Mouse (Mus musculus): ENCODE data around the gene Stxbp5. TPM values are rescaled to one million over a fixed set of nuclear protein-coding genes. Genes with fewer than 3 reads are reported as not detected.
"Not testable (repeated sequence)": the region's sequence is repeated elsewhere in the genome, so short reads cannot be mapped to it uniquely, and the experiment has no call there.

Stxbp5 gene
- 10 to 100 TPM; 13.8 to 15.4 TPM for total RNA-seq (2021)
- long read RNA-seq, experiment 1, full-length matches to known transcripts = 4 of 9 reads
- long read RNA-seq, experiment 1, partial matches to known transcripts = 2 of 9 reads
- long read RNA-seq, experiment 1, other reads (novel, unspliced or antisense) = 3 of 9 reads
- long read RNA-seq, experiment 2, full-length matches to known transcripts = 3 of 5 reads
- long read RNA-seq, experiment 2, partial matches to known transcripts = 1 of 5 reads
- long read RNA-seq, experiment 2, other reads (novel, unspliced or antisense) = 1 of 5 reads

DNA sequence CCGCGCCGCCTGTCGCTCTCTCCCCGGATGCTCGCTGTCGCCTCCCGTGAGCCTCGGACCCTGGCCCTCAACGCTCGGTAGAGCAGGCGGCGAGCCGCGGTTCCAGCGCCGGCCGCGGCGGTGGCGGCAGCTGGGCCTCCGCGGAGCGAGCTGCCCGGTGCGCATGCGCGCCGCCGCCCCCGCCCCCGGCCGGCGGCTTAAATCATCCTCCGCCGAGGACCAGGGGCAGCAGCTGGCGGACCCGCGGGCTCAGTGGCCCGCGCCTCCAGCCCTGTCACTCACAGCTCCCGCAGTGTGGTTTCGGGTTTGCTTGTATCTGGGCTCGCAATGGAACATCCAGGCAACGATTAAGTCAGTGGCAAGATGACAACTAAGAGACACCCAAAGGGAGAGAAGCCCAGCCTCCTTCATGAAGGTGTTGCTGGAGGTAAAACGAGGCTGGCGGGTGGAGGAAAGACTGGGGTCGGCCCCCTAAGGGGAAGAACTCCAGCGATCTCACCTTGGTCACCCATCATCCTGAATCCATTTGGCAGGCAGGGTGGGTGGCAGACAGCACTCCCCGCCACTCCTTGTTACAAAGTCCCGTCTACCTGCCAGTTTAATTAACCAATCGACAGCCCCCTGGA is at the start of gene Stxbp5:
Gene Stxbp5 (minus strand): TSS at position 9 of the 626 bp plus-strand sequence.
- DNase-seq (ENCODE audit: low spot score in 2 of 2) = peak; percentile 74 to 83

DNA sequence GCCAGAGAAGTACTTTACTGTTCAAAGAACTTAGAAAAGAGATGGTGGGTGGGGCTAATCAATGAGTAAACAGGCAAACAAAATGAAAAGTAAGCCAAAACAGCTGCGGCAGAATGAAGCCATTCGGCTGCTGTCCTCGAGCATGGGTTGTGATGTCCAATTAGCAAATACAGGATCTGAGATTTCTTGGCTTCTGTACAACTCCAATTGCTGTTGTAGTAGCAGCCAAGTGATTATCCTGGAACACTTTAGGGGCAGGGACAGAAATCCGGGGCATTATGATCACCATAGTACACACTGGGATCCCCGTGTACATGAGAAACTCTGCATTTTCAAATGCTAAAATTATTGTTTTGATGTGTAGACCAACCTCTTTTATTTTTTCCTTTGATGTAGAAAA is 11.5 kb upstream of the Stxbp5 start:
- DNase-seq (ENCODE audit: low spot score in 2 of 2) = no peak

DNA sequence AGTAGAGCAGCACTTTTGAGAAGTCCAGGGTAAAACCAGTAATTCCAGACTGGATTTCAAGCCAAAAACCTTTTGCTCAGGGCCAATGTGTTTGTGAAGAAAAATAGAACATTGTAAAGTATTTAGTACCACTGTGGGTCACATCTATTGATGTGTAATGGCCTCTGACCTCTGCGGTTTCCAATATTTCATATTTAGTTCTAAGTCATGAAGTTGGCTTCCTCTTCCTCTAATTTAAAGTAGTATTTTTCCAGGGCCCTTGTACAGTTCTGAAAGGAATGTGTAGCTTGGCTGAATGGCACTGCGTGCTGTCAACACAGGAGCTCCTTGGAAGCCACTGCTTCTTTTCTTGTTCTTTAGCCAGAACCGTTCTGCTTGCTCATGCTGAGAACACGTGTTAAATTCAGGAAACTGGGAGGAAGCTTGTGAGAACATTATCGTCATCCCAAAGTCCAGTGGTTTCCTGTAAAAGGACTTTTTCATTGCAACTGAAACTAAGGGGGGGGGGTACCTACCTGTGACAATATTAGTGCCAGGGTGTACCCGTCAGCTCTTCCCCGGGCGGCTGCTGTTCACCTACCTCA is 7.1 kb upstream of the Stxbp5 start:
- no peak for DNase-seq (ENCODE audit: low spot score in 2 of 2)

DNA sequence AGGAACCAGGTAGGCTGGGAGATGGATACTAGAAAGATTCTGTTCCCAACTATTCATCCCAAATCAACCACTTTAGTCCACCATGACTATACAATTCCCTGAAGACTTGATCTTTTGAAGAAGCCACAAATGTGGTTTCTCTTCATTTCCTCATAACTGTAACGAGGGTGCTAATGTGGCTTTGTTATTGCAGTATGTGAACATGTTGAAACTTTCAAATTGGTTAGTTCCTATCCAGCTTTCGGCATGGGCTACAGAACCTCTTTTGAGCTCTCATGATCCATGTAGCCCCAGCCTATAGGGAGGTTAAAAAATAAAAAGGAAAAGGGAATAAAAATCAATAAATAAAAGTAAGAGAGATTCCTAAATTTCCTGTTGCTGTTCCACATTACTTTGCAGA is 6.6 kb upstream of the Stxbp5 start:
- no peak for DNase-seq (ENCODE audit: low spot score in 2 of 2)

DNA sequence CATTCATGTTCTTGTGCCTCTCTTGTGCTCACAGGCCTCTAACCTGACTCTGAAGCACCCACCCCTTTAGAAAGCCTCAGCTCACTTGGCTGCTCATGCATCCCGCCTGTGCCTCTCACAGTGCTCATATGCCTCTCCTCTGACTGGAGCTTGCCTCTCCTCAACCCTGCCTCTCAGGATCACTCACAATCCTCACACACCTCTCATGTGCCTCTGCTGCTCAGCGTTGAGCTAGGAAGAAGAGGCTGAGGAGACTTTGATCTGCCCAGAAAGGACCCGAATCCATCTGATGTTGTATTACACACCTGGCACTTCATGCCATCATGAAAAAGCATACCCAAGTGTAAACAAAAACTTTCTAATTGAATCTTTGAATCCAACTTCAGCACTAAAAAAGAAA is 5.3 kb upstream of the Stxbp5 start:
- no peak for DNase-seq (ENCODE audit: low spot score in 2 of 2)

DNA sequence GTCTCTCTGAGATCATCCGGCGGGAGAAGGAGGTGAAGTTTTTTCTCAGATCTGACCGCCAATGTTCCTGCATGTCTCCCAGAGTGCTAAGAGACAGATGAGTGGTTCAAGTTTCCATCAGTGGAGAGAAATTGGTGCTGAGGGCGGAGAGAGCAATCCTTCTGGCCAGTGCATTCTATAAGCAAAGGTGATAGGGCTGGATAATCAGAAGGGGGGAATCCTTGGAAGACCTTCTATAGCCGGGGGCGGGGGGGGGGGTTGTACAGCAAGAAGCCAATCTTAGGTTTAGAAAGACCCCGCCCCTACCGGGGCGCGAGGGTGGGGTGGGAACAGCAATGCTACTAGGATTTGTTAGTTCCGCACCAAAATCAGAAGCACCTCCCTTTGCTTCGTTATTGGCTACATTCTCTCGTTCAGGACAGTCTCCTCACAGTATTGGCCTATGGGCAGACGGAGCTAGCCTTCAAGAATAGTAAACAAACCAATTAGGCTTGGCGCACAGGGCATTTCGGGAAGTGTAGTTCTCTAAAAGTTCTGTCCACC is 889 bp upstream of the Stxbp5 start:
- DNase-seq (ENCODE audit: low spot score in 2 of 2) = peak; percentile 35 to 69

DNA sequence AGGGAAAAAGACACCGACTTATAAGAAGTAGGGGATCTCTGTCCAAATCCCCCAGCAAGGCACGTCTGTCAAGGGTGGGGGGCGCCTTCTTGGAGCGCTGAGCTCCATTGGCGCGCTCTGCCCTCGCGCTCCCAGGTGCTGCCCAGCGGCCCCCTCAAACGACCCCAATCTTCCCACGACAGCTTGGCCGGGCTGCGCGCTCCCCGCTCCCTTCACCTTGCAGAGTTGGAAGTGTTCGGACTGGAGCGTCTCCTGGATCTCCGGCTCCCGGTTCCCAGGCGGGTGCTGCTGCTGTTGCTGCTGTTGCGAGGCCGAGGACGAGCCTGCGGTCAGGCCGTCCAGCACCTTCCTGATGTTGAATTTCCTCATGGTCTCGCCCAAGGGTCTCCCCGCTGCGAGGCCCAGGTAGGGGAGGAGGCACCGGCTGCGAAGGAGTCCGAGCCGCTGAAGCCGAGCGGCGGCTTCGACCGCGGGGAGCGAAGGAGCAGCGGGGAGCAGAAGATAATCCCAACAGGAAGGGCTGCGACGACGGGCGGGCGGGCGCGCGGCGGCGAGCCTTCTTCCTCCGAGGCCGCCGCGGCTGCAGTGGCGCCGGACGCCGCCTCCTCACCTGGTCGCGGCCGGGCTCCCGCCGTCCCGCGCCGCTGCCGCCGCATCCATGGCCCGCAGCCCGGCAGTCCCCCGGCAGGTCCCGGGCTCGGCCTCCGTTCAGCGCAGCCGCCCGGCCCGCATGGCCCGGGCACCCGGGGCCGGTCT is 386 bp downstream of the Stxbp5 start:
- peak; percentile 22 to 48 for DNase-seq (ENCODE audit: low spot score in 2 of 2)

DNA sequence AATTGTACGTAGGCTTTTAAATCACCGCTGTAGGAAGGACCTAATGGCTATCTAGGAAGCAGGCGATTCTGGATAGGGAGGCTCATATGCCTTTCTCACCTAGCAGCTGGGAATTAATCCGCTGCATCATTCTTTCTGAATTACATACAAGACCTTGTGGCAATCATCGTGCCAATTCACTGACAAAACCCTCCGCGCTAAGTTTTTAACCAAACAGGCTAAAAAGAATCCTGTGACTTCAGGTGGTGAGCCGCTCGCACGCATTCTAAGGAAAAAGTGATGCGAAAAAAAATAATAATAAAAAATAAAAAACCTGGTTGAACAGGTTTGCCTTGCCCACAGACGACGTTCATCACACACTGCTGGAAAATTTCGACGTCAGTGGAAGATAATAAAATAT is 1.1 kb downstream of the Stxbp5 start:
- DNase-seq (ENCODE audit: low spot score in 2 of 2) = no peak

DNA sequence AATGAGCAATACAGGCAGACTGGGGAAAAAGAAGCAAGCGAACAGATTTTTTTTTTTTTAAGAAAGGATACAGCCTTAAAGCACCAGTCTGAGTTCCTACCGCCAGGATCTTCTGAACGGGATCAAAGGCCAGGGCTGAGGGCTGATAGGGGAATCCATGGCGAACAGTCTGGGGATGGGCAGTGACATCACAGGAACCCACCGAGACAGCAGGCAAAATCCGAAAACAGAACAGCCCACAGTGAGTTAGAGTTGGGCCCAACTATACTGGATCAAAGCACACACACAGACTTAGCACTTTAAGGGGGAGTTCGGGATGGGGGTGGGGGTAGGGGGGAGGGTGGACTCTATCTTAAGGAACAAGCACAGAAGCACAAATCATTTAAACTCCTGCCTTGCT is 1.8 kb downstream of the Stxbp5 start:
- no peak for DNase-seq (ENCODE audit: low spot score in 2 of 2)

DNA sequence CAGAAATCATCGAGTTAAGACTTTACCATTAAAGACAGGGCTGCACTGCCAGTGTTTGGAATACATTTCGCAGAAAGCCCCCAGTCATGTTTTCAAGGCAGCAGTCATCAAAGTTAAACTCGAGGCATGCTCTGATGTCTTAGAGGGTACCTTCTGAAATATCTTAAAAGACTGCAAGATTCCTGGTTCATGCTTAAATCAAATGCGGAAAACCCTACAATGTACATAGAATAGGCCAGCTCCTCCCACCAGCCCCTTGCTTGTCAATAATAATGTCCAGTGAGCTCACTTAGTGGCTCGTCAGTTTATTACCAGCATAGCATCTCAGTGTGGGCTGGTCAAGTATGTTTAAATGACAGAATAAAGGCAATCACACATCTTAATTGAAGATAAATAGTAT is 3.0 kb downstream of the Stxbp5 start:
- DNase-seq (ENCODE audit: low spot score in 2 of 2) = no peak

DNA sequence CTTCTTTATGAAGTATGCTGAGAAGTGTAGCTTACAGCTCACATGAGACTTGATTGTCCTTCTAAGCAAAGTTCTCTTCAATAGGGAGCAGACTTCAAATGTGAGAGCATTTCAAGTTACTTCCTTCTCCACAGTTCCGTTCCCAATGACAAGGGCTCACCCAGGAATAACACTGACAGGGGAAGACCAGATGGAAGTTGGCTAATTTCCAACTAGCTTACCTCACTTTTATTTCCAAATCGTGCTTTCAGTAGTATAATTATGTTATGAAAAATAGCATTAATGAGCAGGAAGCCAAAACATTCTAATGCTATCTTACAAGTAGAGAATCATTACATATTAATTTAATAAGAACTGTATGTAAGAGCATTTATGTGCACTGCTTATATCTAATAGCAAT is 7.3 kb downstream of the Stxbp5 start:
- DNase-seq (ENCODE audit: low spot score in 2 of 2) = no peak

DNA sequence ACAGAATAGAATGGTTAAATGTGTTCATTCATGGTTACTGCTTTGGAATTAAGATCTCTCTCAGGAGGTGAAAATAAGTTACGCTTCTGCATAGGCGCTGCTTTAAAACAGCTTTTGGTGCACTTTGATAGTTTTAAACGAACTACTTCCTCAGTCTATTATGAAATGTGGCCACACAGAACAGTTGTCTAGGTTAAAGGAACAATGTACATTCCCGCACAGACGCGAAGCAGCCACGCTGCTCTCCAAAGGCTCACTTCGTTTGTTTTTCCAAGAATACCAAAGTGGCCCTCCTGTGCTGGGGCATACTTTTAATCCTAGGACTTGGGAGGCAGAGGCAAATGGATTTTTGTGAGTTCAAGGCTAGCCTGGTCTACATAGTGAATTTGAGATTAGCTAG is 11.2 kb downstream of the Stxbp5 start:
- no peak for DNase-seq (ENCODE audit: low spot score in 2 of 2)

DNA sequence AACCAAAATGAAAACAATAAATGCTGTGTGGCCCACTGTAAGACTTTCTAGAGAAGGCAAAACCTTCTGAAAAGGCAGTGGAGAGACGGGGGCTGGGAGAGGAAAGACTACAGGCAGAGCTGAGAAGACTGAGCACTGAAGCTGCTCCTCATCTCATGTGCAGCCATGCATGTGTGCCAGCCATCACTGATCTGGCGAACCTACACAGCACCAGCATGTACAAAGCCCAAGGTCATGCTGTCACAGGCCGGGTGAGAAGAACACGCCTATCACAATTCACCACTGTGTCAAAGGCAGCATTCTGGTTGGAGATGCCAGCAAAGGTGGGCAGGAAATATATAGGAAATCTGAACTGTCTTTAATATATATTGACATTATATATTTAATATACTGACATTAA is 12.2 kb downstream of the Stxbp5 start:
- DNase-seq (ENCODE audit: low spot score in 2 of 2) = no peak

DNA sequence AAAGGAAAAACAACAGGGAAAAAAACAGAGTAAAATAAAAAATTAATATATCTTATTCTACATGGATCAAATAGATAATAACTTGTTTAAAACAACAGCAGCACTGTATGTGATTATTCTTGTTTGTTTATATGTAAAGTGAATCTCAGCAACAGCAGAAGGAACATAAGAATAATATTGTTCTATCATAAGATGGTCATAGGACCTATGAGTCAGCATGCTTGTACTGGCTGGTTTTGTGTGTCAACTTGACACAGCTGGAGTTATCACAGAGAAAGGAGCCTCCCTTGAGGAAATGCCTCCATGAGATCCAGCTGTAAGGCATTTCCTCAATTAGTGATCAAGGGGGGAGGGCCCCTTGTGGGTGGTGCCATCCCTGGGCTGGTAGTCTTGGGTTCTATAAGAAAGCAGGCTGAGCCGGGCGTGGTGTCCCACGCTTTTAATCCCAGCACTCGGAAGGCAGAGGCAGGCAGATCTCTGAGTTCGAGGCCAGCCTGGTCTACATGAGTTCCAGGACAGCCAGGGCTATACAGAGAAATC is 19.0 kb downstream of the Stxbp5 start:
- DNase-seq (ENCODE audit: low spot score in 2 of 2) = not testable (repeated sequence)

DNA sequence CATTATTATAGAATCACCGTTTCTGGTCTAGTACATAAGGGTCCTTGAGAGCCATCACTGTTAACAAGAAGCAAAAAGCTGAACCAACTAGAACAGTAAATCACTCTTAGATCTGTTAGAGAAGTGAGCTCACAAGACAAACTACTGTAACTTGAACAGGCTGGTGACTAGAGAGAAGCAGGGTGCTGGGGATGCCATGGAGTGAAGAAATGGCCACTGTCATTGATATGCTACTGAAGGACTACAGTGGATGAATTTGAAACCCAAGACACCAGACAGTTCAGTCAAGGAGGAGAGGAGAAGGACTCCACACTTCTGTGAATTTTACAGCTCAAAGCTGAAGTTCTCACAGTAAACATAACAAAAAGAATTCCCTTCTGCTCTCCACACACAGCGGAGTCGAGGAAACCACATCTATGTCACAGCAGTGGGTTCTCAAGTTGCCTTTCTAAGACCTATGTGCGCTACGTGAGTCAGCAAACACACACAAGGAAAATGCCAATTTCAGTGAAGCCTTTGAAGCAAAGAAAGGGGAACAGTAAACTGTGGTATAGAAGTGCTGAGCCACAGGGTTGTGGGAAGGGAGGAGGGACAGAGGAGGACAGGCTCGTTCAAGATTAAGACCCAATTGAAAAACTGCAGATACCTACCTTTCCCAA is 20.7 kb downstream of the Stxbp5 start:
- no peak for DNase-seq (ENCODE audit: low spot score in 2 of 2)

DNA sequence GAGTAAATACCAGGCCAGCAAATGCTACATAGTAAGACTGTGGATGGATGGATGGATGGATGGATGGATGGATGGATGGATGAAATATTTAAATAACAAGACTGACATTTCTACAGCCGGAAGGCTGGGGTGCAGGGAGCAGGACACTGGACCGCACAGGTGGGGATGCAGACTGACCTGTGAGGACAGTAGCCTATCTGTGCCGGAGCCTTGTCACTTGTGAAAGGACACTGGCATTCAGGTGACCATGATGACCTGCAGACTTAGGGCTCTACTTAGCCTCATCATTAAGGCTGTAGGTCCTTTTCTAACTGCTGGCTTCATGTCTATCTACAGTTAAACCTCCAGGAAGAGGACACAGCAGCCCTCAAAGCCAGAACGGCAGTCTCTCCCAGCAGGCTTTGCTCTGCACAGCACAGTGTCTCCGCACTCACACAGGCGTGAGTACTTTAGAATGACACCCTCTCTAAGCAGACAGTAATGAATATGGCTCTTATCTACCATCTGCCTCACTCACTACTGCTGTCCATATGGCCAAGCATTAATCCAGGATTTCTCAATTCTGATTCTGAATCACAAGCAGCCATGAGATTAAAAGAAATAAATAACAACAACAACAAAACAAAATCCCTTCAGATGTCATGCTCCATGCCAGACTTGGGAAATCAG is 21.9 kb downstream of the Stxbp5 start:
- no peak for DNase-seq (ENCODE audit: low spot score in 2 of 2)

DNA sequence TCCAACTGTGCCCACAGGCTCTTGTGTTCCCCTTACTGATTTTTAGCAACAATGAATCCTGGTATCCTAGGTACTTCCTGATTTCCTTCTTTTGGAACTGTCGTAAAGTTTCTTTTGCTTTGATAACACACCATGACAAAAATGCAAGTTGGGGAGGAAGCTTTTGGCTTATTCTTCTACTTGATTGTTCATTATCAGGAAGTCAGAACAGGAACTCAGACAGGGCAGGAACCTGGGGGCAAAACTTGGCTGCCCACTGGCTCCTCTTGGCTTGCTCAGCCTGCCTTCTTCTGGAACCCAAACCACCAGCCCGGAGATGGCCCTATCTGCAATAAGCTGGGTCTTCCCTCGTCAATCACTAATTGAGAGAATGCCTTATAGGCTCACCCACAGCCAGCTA is 25.0 kb downstream of the Stxbp5 start:
- DNase-seq (ENCODE audit: low spot score in 2 of 2) = no peak

DNA sequence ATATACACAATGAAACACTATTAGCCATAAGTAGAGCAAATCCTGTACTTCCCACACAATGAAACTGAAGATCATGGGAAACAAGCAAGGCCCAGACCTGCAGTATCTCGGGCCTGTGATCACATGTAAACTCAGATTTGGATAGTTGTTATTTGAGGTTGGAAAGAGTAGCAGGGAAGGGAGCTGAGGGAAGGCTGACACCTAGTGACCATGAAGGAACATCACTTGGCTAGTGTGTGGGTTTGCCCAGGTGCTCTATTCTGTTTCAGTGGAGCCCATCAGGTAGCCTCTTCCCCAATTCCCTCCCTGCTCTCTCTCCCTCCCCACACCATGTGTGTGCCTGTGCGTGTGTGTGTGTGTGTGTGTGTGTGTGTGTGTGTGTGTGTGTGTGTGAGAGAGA is 28.7 kb downstream of the Stxbp5 start:
- DNase-seq (ENCODE audit: low spot score in 2 of 2) = no peak

DNA sequence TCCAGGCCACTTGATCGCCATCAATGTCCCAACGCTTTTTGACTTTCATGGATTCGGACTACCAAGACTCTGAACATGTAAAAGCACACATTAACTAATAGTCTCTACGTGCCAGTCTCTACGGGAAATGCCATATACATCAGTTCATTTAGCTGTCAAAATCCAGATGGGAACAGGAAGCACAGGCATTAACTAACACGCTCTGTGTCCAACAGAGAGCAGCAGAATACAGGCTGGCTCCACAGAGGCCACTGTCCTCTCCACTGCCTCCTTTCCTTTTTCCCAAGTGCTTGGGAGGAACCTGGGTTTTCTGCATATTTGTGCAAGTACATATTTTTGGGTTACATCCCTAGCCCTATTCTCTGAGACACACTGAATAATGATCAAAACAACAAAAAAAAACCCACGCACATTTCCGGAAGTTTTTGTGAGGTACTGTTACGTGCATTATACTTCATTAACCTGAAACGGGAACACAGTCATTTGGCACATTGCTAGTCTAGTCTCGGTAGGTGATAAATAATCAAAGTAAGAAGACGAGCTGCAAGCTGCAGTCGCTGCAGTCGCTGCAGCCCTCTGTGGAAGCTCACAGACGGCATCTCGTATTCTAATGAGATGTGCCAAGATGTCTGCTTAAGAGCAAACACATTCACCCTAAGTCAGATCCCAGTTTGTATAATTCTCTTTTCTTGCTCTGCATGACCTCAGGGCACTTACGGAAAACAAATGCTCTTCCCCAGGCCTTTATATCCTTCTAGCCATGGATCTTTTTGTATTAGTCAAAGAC is 33.9 kb downstream of the Stxbp5 start:
- DNase-seq (ENCODE audit: low spot score in 2 of 2) = no peak

DNA sequence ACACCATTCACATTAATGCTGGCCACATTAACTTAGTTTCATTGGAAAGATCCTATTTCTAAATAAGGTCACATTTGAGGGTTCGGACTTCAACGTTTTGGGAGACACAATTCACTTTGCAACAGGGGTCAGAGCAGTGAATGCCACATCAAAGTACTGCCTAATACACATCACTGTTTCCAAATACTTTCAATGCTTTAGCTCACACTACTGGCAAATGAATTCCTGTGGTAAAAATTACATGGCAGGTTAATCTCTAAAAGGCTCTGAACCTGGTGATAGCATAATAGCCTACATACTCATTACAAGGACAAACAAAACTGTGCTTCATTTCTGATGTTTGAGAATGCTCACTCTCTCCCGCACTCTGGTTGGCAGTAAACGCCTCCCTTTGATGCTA is 40.9 kb downstream of the Stxbp5 start:
- DNase-seq (ENCODE audit: low spot score in 2 of 2) = no peak

Data from gastrocnemius, postnatal 4 days (tissue).